Mouse (Mus musculus): ENCODE measurements around the gene Ggt1. TPM values are rescaled to one million over a fixed set of nuclear protein-coding genes. Genes with fewer than 3 reads are reported as not detected.

The Ggt1 gene
- 0.25 and 2.4 TPM in 2 replicates for polyA plus RNA-seq (2015; fragmentation: Nextera tagmentation; extraction: Ambion mirVana)

GRCm38 (mm10) chr10:75561071-75561654 is at the start of gene Ggt1:
Gene Ggt1 (plus strand): TSS chr10:75561604.
- ATAC-seq (ENCODE audit: insufficient number of reproducible peaks, insufficient read depth, low FRiP score, low TSS enrichment, low read depth) = no peak
- Histone ChIP-seq H3K27me3 (peaks cover 37% of the 10 kb centered on the region), H3K4me2 (peak within 1 kb of the TSS; percentile 98), H3K4me3 (peak within 1 kb of the TSS; percentile 69), H3K36me3 (no peaks in the 10 kb centered on the region), H3K9ac (peak within 1 kb of the TSS; percentile 84), H3K27ac (no peak within 1 kb of the TSS), H3K9me3 (no peaks in the 10 kb centered on the region), H3K4me1 (peaks cover 47% of the 10 kb centered on the region)
- WGBS = 46% methylated on average over 10 of the region's 10 CpGs

DNA sequence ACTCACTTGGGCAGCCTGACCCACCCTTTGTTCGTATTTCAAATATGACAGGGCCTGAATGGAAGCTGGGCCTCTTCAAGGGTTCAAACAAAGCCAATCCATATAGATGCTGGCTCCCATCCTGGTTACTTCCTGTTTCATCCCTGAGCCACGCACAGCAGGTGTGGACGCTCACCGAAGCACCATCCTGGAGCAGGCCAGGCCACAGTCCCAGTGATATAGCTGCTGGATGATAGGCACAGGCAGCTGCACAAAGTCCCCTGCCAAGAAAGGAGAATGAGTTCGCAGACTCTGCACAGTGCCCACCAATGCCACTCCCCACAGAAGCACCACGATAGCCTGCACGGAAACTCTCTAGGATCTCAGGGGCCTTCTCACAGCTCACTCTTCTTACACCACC is 49.5 kb upstream of the Ggt1 start:
- H3K4me1 ChIP-seq = peaks cover 11% of the 10 kb centered on the region
- no peaks in the 10 kb centered on the region for H3K27me3 ChIP-seq
- H3K9me3 ChIP-seq = no peaks in the 10 kb centered on the region
- no peak overlapping the region for H3K27ac ChIP-seq
- H3K4me2 ChIP-seq = no peak overlapping the region
- peaks cover 57% of the 10 kb centered on the region for H3K36me3 ChIP-seq
- 92% methylated on average over 7 of the region's 7 CpGs for WGBS
- no peak overlapping the region for H3K9ac ChIP-seq
- H3K4me3 ChIP-seq = no peak overlapping the region
- no peak for ATAC-seq (ENCODE audit: insufficient number of reproducible peaks, insufficient read depth, low FRiP score, low TSS enrichment, low read depth)

DNA sequence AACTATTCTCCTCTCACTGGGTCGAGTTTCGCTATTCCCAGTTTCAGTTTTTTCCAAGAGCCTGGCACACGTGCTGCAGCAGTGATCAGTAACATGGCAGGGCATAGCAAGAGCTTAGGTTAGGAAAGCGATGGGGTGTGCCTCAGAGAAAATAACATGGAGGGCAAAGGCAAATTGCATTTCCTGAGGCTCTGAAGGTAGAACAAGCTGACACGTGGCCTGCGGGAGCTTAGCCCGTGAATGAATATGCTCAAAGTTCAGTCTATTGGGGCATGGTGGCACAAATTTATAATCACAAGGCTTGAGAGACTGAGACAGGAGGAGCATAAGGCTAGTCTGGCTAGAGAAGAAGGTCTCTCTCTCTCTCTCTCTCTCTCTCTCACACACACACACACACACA is 48.6 kb upstream of the Ggt1 start:
- Histone ChIP-seq H3K27ac (no peak overlapping the region), H3K9ac (no peak overlapping the region), H3K27me3 (no peaks in the 10 kb centered on the region), H3K36me3 (peaks cover 48% of the 10 kb centered on the region), H3K4me1 (peaks cover 11% of the 10 kb centered on the region), H3K4me2 (no peak overlapping the region), H3K9me3 (no peaks in the 10 kb centered on the region), H3K4me3 (no peak overlapping the region)
- WGBS = 80% methylated on average over 7 of the region's 7 CpGs
- ATAC-seq (ENCODE audit: insufficient number of reproducible peaks, insufficient read depth, low FRiP score, low TSS enrichment, low read depth) = no peak

DNA sequence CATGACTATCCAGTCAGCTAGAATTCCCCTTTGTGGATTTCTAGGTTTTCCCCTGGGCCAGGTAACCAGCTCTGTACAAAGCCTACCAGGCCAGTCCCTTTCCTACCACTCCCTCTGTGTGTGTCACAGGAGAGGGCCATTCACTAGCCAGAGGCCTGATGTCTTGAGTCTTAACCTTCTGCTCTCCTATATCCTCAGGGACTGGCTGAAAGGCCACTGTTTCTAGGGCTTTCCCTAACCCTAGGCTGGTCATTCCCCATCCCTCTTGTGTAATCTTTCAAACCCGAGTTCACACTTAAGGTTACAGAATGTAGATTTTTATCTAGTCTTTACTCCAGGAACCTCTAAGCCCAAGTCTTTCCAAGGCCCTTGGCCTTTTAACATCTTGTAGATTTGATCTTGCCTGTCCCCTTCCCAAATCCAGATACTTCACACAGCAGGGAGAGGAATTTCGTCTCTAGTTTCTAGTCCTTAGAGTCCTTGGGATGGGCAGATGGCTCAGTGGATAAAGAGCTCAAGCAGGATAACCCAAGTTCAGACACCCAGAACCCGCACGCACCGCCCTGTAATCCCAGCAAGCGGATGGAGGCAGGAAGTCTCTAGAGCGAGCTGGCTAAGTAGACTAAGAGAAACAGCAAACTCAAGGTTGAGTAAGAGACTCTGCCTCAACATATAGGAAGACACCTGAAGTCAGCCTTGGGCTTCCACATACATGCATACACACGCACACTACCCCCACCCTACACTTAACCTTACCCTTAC is 47.9 kb upstream of the Ggt1 start:
- no peaks in the 10 kb centered on the region for H3K27me3 ChIP-seq
- H3K4me1 ChIP-seq = peaks cover 12% of the 10 kb centered on the region
- no peak overlapping the region for H3K4me2 ChIP-seq
- peaks cover 41% of the 10 kb centered on the region for H3K36me3 ChIP-seq
- WGBS = 91% methylated on average over 8 of the region's 8 CpGs
- no peak for ATAC-seq (ENCODE audit: insufficient number of reproducible peaks, insufficient read depth, low FRiP score, low TSS enrichment, low read depth)
- H3K9me3 ChIP-seq = no peaks in the 10 kb centered on the region
- no peak overlapping the region for H3K27ac ChIP-seq
- no peak overlapping the region for H3K9ac ChIP-seq
- H3K4me3 ChIP-seq = no peak overlapping the region

DNA sequence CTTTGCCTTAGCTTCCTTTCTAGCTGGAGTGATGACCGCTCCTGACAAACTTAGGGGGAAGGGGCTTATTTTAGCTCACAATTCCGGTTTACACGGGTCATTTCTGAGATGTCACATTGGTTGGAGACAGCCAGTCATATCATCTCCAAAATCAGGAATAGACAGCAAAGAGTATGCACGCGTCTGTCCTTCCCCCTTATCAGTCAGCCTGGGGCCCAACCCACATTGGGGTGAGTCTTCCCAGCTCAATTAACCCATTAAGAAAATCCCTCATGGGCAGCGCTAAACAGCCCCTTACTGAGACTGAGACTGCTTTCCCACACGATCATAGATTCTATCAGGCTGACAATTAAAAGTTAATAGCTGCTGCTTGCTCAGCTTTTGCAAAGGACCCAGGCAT is 47.0 kb upstream of the Ggt1 start:
- WGBS = 67% methylated on average over 7 of the region's 7 CpGs
- Histone ChIP-seq H3K9ac (no peak overlapping the region), H3K4me3 (no peak overlapping the region), H3K27me3 (no peaks in the 10 kb centered on the region), H3K27ac (no peak overlapping the region), H3K4me1 (peaks cover 21% of the 10 kb centered on the region), H3K36me3 (peaks cover 34% of the 10 kb centered on the region), H3K4me2 (no peak overlapping the region), H3K9me3 (no peaks in the 10 kb centered on the region)
- ATAC-seq (ENCODE audit: insufficient number of reproducible peaks, insufficient read depth, low FRiP score, low TSS enrichment, low read depth) = no peak

- Histone ChIP-seq H3K27me3 (no peaks in the 10 kb centered on the region), H3K9ac (peak overlapping the region; percentile 97), H3K4me3 (peak overlapping the region; percentile 87; the same call in 1 of the 2 replicates), H3K4me2 (peak overlapping the region; percentile 79), H3K4me1 (peaks cover 27% of the 10 kb centered on the region), H3K9me3 (no peaks in the 10 kb centered on the region), H3K36me3 (peaks cover 34% of the 10 kb centered on the region), H3K27ac (no peak overlapping the region)
- 43% methylated on average over 4 of the region's 4 CpGs for WGBS
- ATAC-seq (ENCODE audit: insufficient number of reproducible peaks, insufficient read depth, low FRiP score, low TSS enrichment, low read depth) = no peak
These were observed 46.0 kb upstream of the Ggt1 start for GRCm38 (mm10) chr10:75515216-75516037.

GRCm38 (mm10) chr10:75516038-75516723 is 45.2 kb upstream of the Ggt1 start:
- Histone ChIP-seq H3K27me3 (no peaks in the 10 kb centered on the region), H3K4me3 (peak overlapping the region; percentile 87), H3K27ac (peak overlapping the region; percentile 99; the same call in 1 of the 2 replicates), H3K4me2 (peak overlapping the region; percentile 79), H3K4me1 (peaks cover 30% of the 10 kb centered on the region), H3K9ac (peak overlapping the region; percentile 97), H3K36me3 (peaks cover 34% of the 10 kb centered on the region), H3K9me3 (no peaks in the 10 kb centered on the region)
- ATAC-seq (ENCODE audit: insufficient number of reproducible peaks, insufficient read depth, low FRiP score, low TSS enrichment, low read depth) = no peak
- WGBS = 24% methylated on average over 8 of the region's 8 CpGs

DNA sequence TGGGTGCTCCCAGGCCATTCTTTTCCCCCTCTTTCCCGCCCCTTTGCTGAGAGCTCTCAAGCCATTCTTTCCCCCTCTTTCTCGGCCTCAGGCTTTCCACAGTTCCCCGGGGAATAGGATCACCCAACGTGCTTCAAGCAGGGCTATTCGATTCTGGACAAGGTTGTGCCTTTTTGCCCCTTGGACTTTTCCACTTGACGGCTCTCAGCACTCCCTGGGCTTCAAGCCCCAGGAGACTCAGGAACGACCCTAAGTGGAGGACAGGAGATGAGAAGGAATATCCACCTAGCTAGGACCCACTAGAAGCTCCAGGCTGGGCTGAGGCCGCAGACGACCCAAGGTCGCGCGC is 44.7 kb upstream of the Ggt1 start:
- no peak for ATAC-seq (ENCODE audit: insufficient number of reproducible peaks, insufficient read depth, low FRiP score, low TSS enrichment, low read depth)
- under 1% methylated on average over 12 of the region's 12 CpGs for WGBS
- peak overlapping the region; percentile 99 for H3K27ac ChIP-seq

DNA sequence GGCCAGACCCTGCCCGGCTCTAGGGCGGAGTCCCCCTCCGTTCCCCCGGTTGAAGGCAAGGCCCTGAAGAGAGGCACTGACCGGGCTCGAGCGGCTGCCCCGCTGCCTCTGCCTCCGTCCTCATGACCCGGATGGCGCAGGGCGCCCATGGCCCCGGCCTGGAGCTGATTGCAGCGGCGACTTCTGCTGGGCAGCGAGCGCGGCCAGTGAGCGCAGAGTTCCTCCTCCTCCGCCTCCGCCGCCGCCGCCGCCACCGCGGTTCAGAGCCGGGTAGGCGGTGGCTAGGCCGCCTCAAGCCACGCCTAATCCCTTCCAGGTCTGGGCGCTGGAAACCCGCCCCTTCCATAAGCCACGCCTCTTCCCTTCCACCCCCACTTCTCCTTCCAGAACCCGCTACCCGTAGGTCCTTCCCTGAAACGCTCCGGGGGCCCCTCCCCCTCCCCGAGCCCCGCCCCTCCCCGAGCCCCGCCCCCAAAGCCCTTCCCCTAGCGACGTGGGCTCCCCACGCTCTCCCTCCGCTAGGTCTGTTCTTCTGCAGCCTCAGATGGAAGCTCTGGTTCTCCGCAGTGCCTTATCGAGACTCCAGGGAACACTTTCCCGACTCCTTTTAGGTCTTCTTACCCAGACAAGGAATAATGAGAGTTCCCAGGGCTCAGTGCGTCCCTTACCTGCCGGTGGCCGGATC is 44.2 kb upstream of the Ggt1 start, which contains the start of gene Snrpd3:
Gene Snrpd3 (plus strand): TSS at position 479 of the 685 bp plus-strand sequence.
- peak within 1 kb of the TSS; percentile 79 for H3K4me2 ChIP-seq
- H3K27ac ChIP-seq = peak within 1 kb of the TSS; percentile 99
- peak within 1 kb of the TSS; percentile 97 for H3K9ac ChIP-seq
- under 1% methylated on average over 33 of the region's 52 CpGs for WGBS
- peak within 1 kb of the TSS; percentile 87 for H3K4me3 ChIP-seq
- peaks cover 30% of the 10 kb centered on the region for H3K4me1 ChIP-seq
- no peaks in the 10 kb centered on the region for H3K9me3 ChIP-seq
- ATAC-seq (ENCODE audit: insufficient number of reproducible peaks, insufficient read depth, low FRiP score, low TSS enrichment, low read depth) = peak; percentile 96
- peaks cover 33% of the 10 kb centered on the region for H3K36me3 ChIP-seq
- no peaks in the 10 kb centered on the region for H3K27me3 ChIP-seq

More for the DNA sequence above, 44.7 kb upstream of the Ggt1 start:
- peak overlapping the region; percentile 87 for H3K4me3 ChIP-seq
- peaks cover 30% of the 10 kb centered on the region for H3K4me1 ChIP-seq
- peak overlapping the region; percentile 97 for H3K9ac ChIP-seq
- H3K4me2 ChIP-seq = peak overlapping the region; percentile 79
- H3K36me3 ChIP-seq = peaks cover 34% of the 10 kb centered on the region
- no peaks in the 10 kb centered on the region for H3K9me3 ChIP-seq
- H3K27me3 ChIP-seq = no peaks in the 10 kb centered on the region

- WGBS = 0% methylated on average over 20 of the region's 20 CpGs
- peak within 1 kb of the TSS; percentile 79 for H3K4me2 ChIP-seq
- peaks cover 33% of the 10 kb centered on the region for H3K36me3 ChIP-seq
- H3K9me3 ChIP-seq = no peaks in the 10 kb centered on the region
- H3K27me3 ChIP-seq = no peaks in the 10 kb centered on the region
- H3K4me1 ChIP-seq = peaks cover 30% of the 10 kb centered on the region
- H3K27ac ChIP-seq = peak within 1 kb of the TSS; percentile 99
- peak within 1 kb of the TSS; percentile 97 for H3K9ac ChIP-seq
- peak; percentile 91 for ATAC-seq (ENCODE audit: insufficient number of reproducible peaks, insufficient read depth, low FRiP score, low TSS enrichment, low read depth)
- peak within 1 kb of the TSS; percentile 87 for H3K4me3 ChIP-seq
These were observed 43.7 kb upstream of the Ggt1 start, which contains the start of gene Gucd1 for GRCm38 (mm10) chr10:75517758-75518143. Gene Gucd1 (minus strand): TSS chr10:75517972.

All from embryonic facial prominence, embryonic 13.5 days (tissue).